Comparison of ENCODE assay signal across 27 mouse cellular contexts in genomic region chr19:29986464-29987091, GRCm38 (mm10). TPM values are rescaled to one million over a fixed set of nuclear protein-coding genes. Genes with fewer than 3 reads are reported as not detected.
A peak's percentile ranks its signal among the peaks of the same experiment; 100 is the strongest.
DNase-seq lines count a peak whose midpoint lies in the region; ATAC-seq and TF ChIP-seq lines count a peak whose summit lies in the region.
"Had no signal": no experiment of that assay in that cellular context is flagged by ENCODE, and none has a peak within 500 bp of the region (broad histone marks: within the 10 kb centered on the region; RNA-seq: fewer than 3 reads in every experiment).

No protein-coding gene starts in this region.

- no peaks in the 10 kb centered on the region; the same call in 1 of the 2 replicates for H3K4me1 ChIP-seq in heart, adult 2 months (ENCODE audit: control insufficient read depth, insufficient read depth, low read length)
- no peaks in the 10 kb centered on the region for H3K4me1 ChIP-seq in heart, embryonic 11.5 days (ENCODE audit: control insufficient read depth, insufficient read depth, low read length)
- H3K4me1 ChIP-seq in embryonic facial prominence, embryonic 15.5 days = no peaks in the 10 kb centered on the region
- peaks cover 7% of the 10 kb centered on the region; the same call in 1 of the 2 replicates for H3K4me1 ChIP-seq in heart, embryonic 16.5 days (ENCODE audit: control insufficient read depth, insufficient read depth, low read length)
- H3K4me1 ChIP-seq: hindbrain, embryonic 13.5 days; limb, embryonic 13.5 days; liver, embryonic 12.5 days had no signal

- no peaks in the 10 kb centered on the region for H3K36me3 ChIP-seq in heart, adult 2 months (ENCODE audit: control insufficient read depth, insufficient read depth, low read length)
- no peaks in the 10 kb centered on the region for H3K36me3 ChIP-seq in heart, embryonic 11.5 days (ENCODE audit: control insufficient read depth, insufficient read depth, low read length)
- H3K36me3 ChIP-seq in embryonic facial prominence, embryonic 15.5 days = no peaks in the 10 kb centered on the region
- H3K36me3 ChIP-seq in heart, embryonic 16.5 days (ENCODE audit: control insufficient read depth, insufficient read depth) = no peaks in the 10 kb centered on the region
- H3K36me3 ChIP-seq: hindbrain, embryonic 13.5 days; kidney, embryonic 15.5 days; limb, embryonic 13.5 days; liver, embryonic 12.5 days; midbrain, embryonic 10.5 days had no signal

- ATAC-seq in heart, embryonic 11.5 days (replicated peaks; ENCODE audit: insufficient number of reproducible peaks, low FRiP score, low TSS enrichment) = no peak
- no peak for ATAC-seq in embryonic facial prominence, embryonic 15.5 days (ENCODE audit: insufficient number of reproducible peaks, low FRiP score, low TSS enrichment, low read depth)
- no peak for ATAC-seq in heart, embryonic 16.5 days (replicated peaks; ENCODE audit: extremely low read depth, insufficient read depth, low FRiP score)
- ATAC-seq: activated CD4-positive, CD25-positive, alpha-beta regulatory T cell, adult 4 months; liver, embryonic 12.5 days; midbrain, embryonic 16.5 days had no signal

- no peak overlapping the region for H3K4me2 ChIP-seq in heart, embryonic 11.5 days
- H3K4me2 ChIP-seq in embryonic facial prominence, embryonic 15.5 days (replicated peaks) = no peak overlapping the region
- H3K4me2 ChIP-seq in heart, embryonic 16.5 days (ENCODE audit: low read depth, low read length) = peak overlapping the region; percentile 48
- H3K4me2 ChIP-seq: hindbrain, embryonic 13.5 days; kidney, embryonic 15.5 days; limb, embryonic 13.5 days; liver, embryonic 12.5 days had no signal

- intact Hi-C loops in heart, adult 2 months (cut with DNase I) = no loop called here

- no peak overlapping the region for H3K4me3 ChIP-seq in heart, adult 2 months
- no peak overlapping the region for H3K4me3 ChIP-seq in heart, embryonic 11.5 days (ENCODE audit: low read depth, low read length)
- no peak overlapping the region for H3K4me3 ChIP-seq in embryonic facial prominence, embryonic 15.5 days (replicated peaks)
- peak overlapping the region; percentile 10; the same call in 1 of the 2 replicates for H3K4me3 ChIP-seq in heart, embryonic 16.5 days (ENCODE audit: low read length)
- H3K4me3 ChIP-seq: hindbrain, embryonic 13.5 days; kidney, embryonic 15.5 days; limb, embryonic 13.5 days; liver, embryonic 12.5 days; midbrain, embryonic 10.5 days had no signal

- no peaks in the 10 kb centered on the region for H3K79me2 ChIP-seq in heart, adult 2 months (replicated peaks; ENCODE audit: control insufficient read depth, insufficient read depth, low read length)

- TF ChIP-seq EP300 in heart, adult 2 months (IDR thresholded peaks at IDR 0.05; ENCODE audit: insufficient read depth, low read depth, low read length) = no peak

- WGBS in heart, adult 2 months = 48% methylated on average over 12 of the region's 12 CpGs
- 67% methylated on average over 12 of the region's 12 CpGs for WGBS in heart, embryonic 11.5 days (ENCODE audit: insufficient replicate concordance)
- WGBS in embryonic facial prominence, embryonic 15.5 days = 52% methylated on average over 12 of the region's 12 CpGs
- 44% methylated on average over 12 of the region's 12 CpGs for WGBS in heart, embryonic 16.5 days

- H3K9me3 ChIP-seq in heart, embryonic 11.5 days (replicated peaks; ENCODE audit: control insufficient read depth, low read length) = no peaks in the 10 kb centered on the region
- H3K9me3 ChIP-seq in embryonic facial prominence, embryonic 15.5 days (replicated peaks) = no peaks in the 10 kb centered on the region
- no peaks in the 10 kb centered on the region for H3K9me3 ChIP-seq in heart, embryonic 16.5 days (replicated peaks; ENCODE audit: control insufficient read depth, low read length)
- H3K9me3 ChIP-seq: hindbrain, embryonic 13.5 days; kidney, embryonic 15.5 days; limb, embryonic 13.5 days; liver, embryonic 12.5 days; midbrain, embryonic 10.5 days had no signal

- H3K27ac ChIP-seq in heart, adult 2 months = peak overlapping the region; percentile 48
- no peak overlapping the region for H3K27ac ChIP-seq in heart, embryonic 11.5 days (ENCODE audit: low read depth, low read length)
- peak overlapping the region; percentile 65; the same call in 1 of the 2 replicates for H3K27ac ChIP-seq in embryonic facial prominence, embryonic 15.5 days (replicated peaks)
- H3K27ac ChIP-seq in heart, embryonic 16.5 days (ENCODE audit: low read length) = peak overlapping the region; percentile 63
- H3K27ac ChIP-seq: hindbrain, embryonic 13.5 days; kidney, embryonic 15.5 days; limb, embryonic 13.5 days; liver, embryonic 12.5 days; midbrain, embryonic 10.5 days had no signal

- TF ChIP-seq CTCF in heart, adult 2 months (IDR thresholded peaks at IDR 0.05) = no peak

- no peak for DNase-seq in heart, adult 2 months
- peak; percentile 10 for DNase-seq in layer of hippocampus, adult 9-11 months
- no peak for DNase-seq in layer of hippocampus, postnatal 36 days
- no peak for DNase-seq in adrenal gland, postnatal 36 days
- DNase-seq in adrenal gland, postnatal 4 days (ENCODE audit: low spot score in 2 of 2) = no peak
- DNase-seq: adrenal gland, adult 8-10 months; cerebellum, adult 9-10 months; kidney, adult 11 months; kidney, postnatal 36 days; lung, adult 18-20 months; lung, postnatal 10 days; spleen, adult 18-20 months had no signal

- H3K27me3 ChIP-seq in heart, adult 2 months (ENCODE audit: control insufficient read depth, insufficient read depth, low read length) = no peaks in the 10 kb centered on the region
- H3K27me3 ChIP-seq in heart, embryonic 11.5 days (ENCODE audit: control insufficient read depth, insufficient read depth, low read length) = no peaks in the 10 kb centered on the region
- H3K27me3 ChIP-seq in embryonic facial prominence, embryonic 15.5 days = no peaks in the 10 kb centered on the region
- H3K27me3 ChIP-seq in heart, embryonic 16.5 days (ENCODE audit: control insufficient read depth, insufficient read depth, low read length) = no peaks in the 10 kb centered on the region
- H3K27me3 ChIP-seq: hindbrain, embryonic 13.5 days; kidney, embryonic 15.5 days; limb, embryonic 13.5 days; liver, embryonic 12.5 days had no signal

- H3K9ac ChIP-seq in heart, adult 2 months (ENCODE audit: low read depth, low read length) = no peak overlapping the region
- no peak overlapping the region for H3K9ac ChIP-seq in heart, embryonic 11.5 days (ENCODE audit: low read depth, low read length)
- H3K9ac ChIP-seq in embryonic facial prominence, embryonic 15.5 days = no peak overlapping the region
- peak overlapping the region; percentile 43 for H3K9ac ChIP-seq in heart, embryonic 16.5 days (ENCODE audit: low read length)
- H3K9ac ChIP-seq: hindbrain, embryonic 13.5 days; kidney, embryonic 15.5 days; limb, embryonic 13.5 days; liver, embryonic 12.5 days had no signal

- no peak for TF ChIP-seq POLR2A in heart, adult 2 months (IDR thresholded peaks at IDR 0.05; ENCODE audit: insufficient read depth, low read depth, low read length)

RNA-seq across cellular contexts. Expression of gene Trpd52l3, which starts 17.0 kb away (rescaled TPM):
- not detected for total RNA-seq in heart, adult 2 months (2021)
- polyA plus RNA-seq in heart, adult 2 months (2012; rRNA removed) = not detected in 2 replicates
- polyA plus RNA-seq in heart, embryonic 11.5 days (2014; fragmentation: Nextera tagmentation; extraction: Ambion mirVana) = not detected in 2 replicates
- not detected for total RNA-seq in layer of hippocampus, postnatal 36 days (2021)
- polyA plus RNA-seq in embryonic facial prominence, embryonic 15.5 days (2015; fragmentation: Nextera tagmentation; extraction: Ambion mirVana) = not detected in 2 replicates
- not detected in 2 replicates for polyA plus RNA-seq in heart, embryonic 16.5 days (2015; fragmentation: Nextera tagmentation; extraction: Ambion mirVana)
- total RNA-seq in adrenal gland, postnatal 36 days (2021) = not detected
- not detected for total RNA-seq in adrenal gland, postnatal 4 days (2021)
- total RNA-seq: adrenal gland, adult 8-10 months; gastrocnemius, adult 8-10 months; granulocyte monocyte progenitor cell, adult 5-6 weeks had no signal
- polyA plus RNA-seq: activated CD4-positive, CD25-positive, alpha-beta regulatory T cell, adult 4 months; brain, embryonic 14.5 days; forebrain, embryonic 11.5 days; hindbrain, embryonic 13.5 days; kidney, embryonic 15.5 days; limb, embryonic 13.5 days; liver, embryonic 12.5 days; midbrain, embryonic 10.5 days; midbrain, embryonic 16.5 days; neural tube, embryonic 14.5 days had no signal

RNA-seq across cellular contexts. Expression of gene Uhrf2, which starts 43.7 kb away (rescaled TPM):
- 10 to 100 TPM; 17.6 to 20.3 TPM for total RNA-seq in heart, adult 2 months (2021)
- polyA plus RNA-seq in heart, adult 2 months (2012; rRNA removed) = 15.9 and 27.1 TPM in 2 replicates
- polyA plus RNA-seq in heart, embryonic 11.5 days (2014; fragmentation: Nextera tagmentation; extraction: Ambion mirVana) = 58.3 and 60.5 TPM in 2 replicates
- 10 to 100 TPM; 67.2 to 82.8 TPM for total RNA-seq in layer of hippocampus, postnatal 36 days (2021)
- polyA plus RNA-seq in embryonic facial prominence, embryonic 15.5 days (2015; fragmentation: Nextera tagmentation; extraction: Ambion mirVana) = 62.2 and 65.7 TPM in 2 replicates
- polyA plus RNA-seq in heart, embryonic 16.5 days (2015; fragmentation: Nextera tagmentation; extraction: Ambion mirVana) = 41.9 and 42.5 TPM in 2 replicates
- 10 to 100 TPM; 36.3 to 43.5 TPM for total RNA-seq in adrenal gland, postnatal 36 days (2021)
- 10 to 100 TPM; 51.9 to 57.9 TPM for total RNA-seq in adrenal gland, postnatal 4 days (2021)
